ENCODE assay signal across 12 mouse cellular contexts in genomic region chr10:117791171-117791470, GRCm38 (mm10). TPM values are rescaled to one million over a fixed set of nuclear protein-coding genes. Genes with fewer than 3 reads are reported as not detected.
DNase-seq lines count a peak whose midpoint lies in the region; ATAC-seq lines count a peak whose summit lies in the region.
"Had no signal": no experiment of that assay in that cellular context is flagged by ENCODE, and none has a peak within 500 bp of the region (broad histone marks: within the 10 kb centered on the region; RNA-seq: fewer than 3 reads in every experiment).

No protein-coding gene starts in this region.

- DNase-seq in heart, postnatal 25 days (ENCODE audit: low spot score): no peak
- DNase-seq in neural tube, embryonic 11.5 days (ENCODE audit: low spot score): no peak
- DNase-seq in neural tube, embryonic 10.5 days (ENCODE audit: extremely low spot score, low spot score): no peak
- DNase-seq in limb, embryonic 10.5 days (ENCODE audit: low spot score): no peak
- no peak for DNase-seq in ovary, adult 18-20 months (ENCODE audit: low spot score)
- no peak for DNase-seq in thymus, postnatal 4 days
- DNase-seq: cerebellum, postnatal 10 days; gastrocnemius, postnatal 10 days; lung, postnatal 4 days; right cerebral cortex, postnatal 25 days had no signal

- WGBS in heart, embryonic 12.5 days: 89% methylated on average over 2 of the region's 2 CpGs
- WGBS in neural tube, embryonic 11.5 days: 97% methylated on average over 2 of the region's 2 CpGs
- WGBS in limb, embryonic 10.5 days: 91% methylated on average over 2 of the region's 2 CpGs
- WGBS in stomach, embryonic 15.5 days: 85% methylated on average over 2 of the region's 2 CpGs

- no peak overlapping the region for H3K27ac ChIP-seq in heart, embryonic 12.5 days (ENCODE audit: poor library complexity, severe bottlenecking)
- H3K27ac ChIP-seq in neural tube, embryonic 11.5 days (ENCODE audit: low read depth, low read length): no peak overlapping the region
- H3K27ac ChIP-seq in limb, embryonic 10.5 days: no peak overlapping the region
- H3K27ac ChIP-seq in stomach, embryonic 15.5 days: no peak overlapping the region

- H3K4me1 ChIP-seq in heart, embryonic 12.5 days (replicated peaks): peaks cover 20% of the 10 kb centered on the region
- peaks cover 8% of the 10 kb centered on the region; the same call in 1 of the 2 replicates for H3K4me1 ChIP-seq in neural tube, embryonic 11.5 days (ENCODE audit: control insufficient read depth, insufficient read depth, low read length)
- H3K4me1 ChIP-seq in limb, embryonic 10.5 days: peaks cover 21% of the 10 kb centered on the region
- H3K4me1 ChIP-seq in stomach, embryonic 15.5 days: peaks cover 11% of the 10 kb centered on the region

- peak overlapping the region; percentile 88 for H3K4me2 ChIP-seq in heart, embryonic 12.5 days
- peak overlapping the region; percentile 60 for H3K4me2 ChIP-seq in neural tube, embryonic 11.5 days (ENCODE audit: low read depth)
- peak overlapping the region; percentile 71 for H3K4me2 ChIP-seq in stomach, embryonic 15.5 days

- no peaks in the 10 kb centered on the region for H3K27me3 ChIP-seq in heart, embryonic 12.5 days (replicated peaks)
- H3K27me3 ChIP-seq in neural tube, embryonic 11.5 days (ENCODE audit: control insufficient read depth, insufficient read depth, low read length): no peaks in the 10 kb centered on the region
- no peaks in the 10 kb centered on the region for H3K27me3 ChIP-seq in limb, embryonic 10.5 days (ENCODE audit: low read depth, poor library complexity, severe bottlenecking)
- H3K27me3 ChIP-seq in stomach, embryonic 15.5 days (replicated peaks): no peaks in the 10 kb centered on the region

- intact Hi-C loops in heart, postnatal 25 days (cut with DNase I): loop anchor here (5.0 kb wide), 3 partner anchors 51 to 321 kb away; no protein-coding TSS in a partner anchor

- H3K4me3 ChIP-seq in heart, embryonic 12.5 days: peak overlapping the region; percentile 97
- no peak overlapping the region; the same call in 1 of the 2 replicates for H3K4me3 ChIP-seq in neural tube, embryonic 11.5 days (ENCODE audit: low read depth, low read length)
- peak overlapping the region; percentile 70 for H3K4me3 ChIP-seq in limb, embryonic 10.5 days
- peak overlapping the region; percentile 77 for H3K4me3 ChIP-seq in stomach, embryonic 15.5 days (replicated peaks)

- 0 out of 2 replicates have a peak, but pooled peaks cover under 1% of the 10 kb centered on the region for H3K9me3 ChIP-seq in heart, embryonic 12.5 days (replicated peaks)
- no peaks in the 10 kb centered on the region for H3K9me3 ChIP-seq in neural tube, embryonic 11.5 days (ENCODE audit: control insufficient read depth, low read length)
- no peaks in the 10 kb centered on the region for H3K9me3 ChIP-seq in limb, embryonic 10.5 days (replicated peaks)
- H3K9me3 ChIP-seq in stomach, embryonic 15.5 days: no peaks in the 10 kb centered on the region

- peaks cover 28% of the 10 kb centered on the region for H3K36me3 ChIP-seq in heart, embryonic 12.5 days
- peaks cover 12% of the 10 kb centered on the region for H3K36me3 ChIP-seq in neural tube, embryonic 11.5 days (ENCODE audit: control insufficient read depth, insufficient read depth, low read length)
- peaks cover 42% of the 10 kb centered on the region for H3K36me3 ChIP-seq in limb, embryonic 10.5 days
- H3K36me3 ChIP-seq in stomach, embryonic 15.5 days: peaks cover 6% of the 10 kb centered on the region

- no peak for ATAC-seq in heart, embryonic 12.5 days (ENCODE audit: insufficient number of reproducible peaks, low FRiP score)
- no peak for ATAC-seq in neural tube, embryonic 11.5 days (ENCODE audit: insufficient read depth, low FRiP score, low TSS enrichment)
- no peak for ATAC-seq in stomach, embryonic 15.5 days (ENCODE audit: insufficient read depth, low FRiP score, low read depth)

- H3K9ac ChIP-seq in heart, embryonic 12.5 days: peak overlapping the region; percentile 89
- no peak overlapping the region for H3K9ac ChIP-seq in neural tube, embryonic 11.5 days (ENCODE audit: low read length)
- no peak overlapping the region for H3K9ac ChIP-seq in stomach, embryonic 15.5 days

RNA-seq across cellular contexts. Expression of gene Nup107, which starts 1.4 kb away (rescaled TPM):
- polyA plus RNA-seq in heart, embryonic 12.5 days (2016; fragmentation: Nextera tagmentation; extraction: Ambion mirVana): 62.4 and 72.0 TPM in 2 replicates
- 1 to 10 TPM; 7.3 to 8.6 TPM for total RNA-seq in heart, postnatal 25 days (2021)
- 87.6 and 94.9 TPM in 2 replicates for polyA plus RNA-seq in neural tube, embryonic 11.5 days (2014; fragmentation: Nextera tagmentation; extraction: Ambion mirVana)
- 109 and 111 TPM in 2 replicates for polyA plus RNA-seq in limb, embryonic 10.5 days (2016; fragmentation: Nextera tagmentation; extraction: Ambion mirVana)
- 53.3 and 64.8 TPM in 2 replicates for polyA plus RNA-seq in stomach, embryonic 15.5 days (2015; fragmentation: Nextera tagmentation; extraction: Ambion mirVana)

RNA-seq across cellular contexts. Expression of gene Slc35e3, which starts 45.0 kb away (rescaled TPM):
- 13.0 and 14.5 TPM in 2 replicates for polyA plus RNA-seq in heart, embryonic 12.5 days (2016; fragmentation: Nextera tagmentation; extraction: Ambion mirVana)
- total RNA-seq in heart, postnatal 25 days (2021): 1 to 10 TPM; 7.4 to 7.5 TPM
- polyA plus RNA-seq in neural tube, embryonic 11.5 days (2014; fragmentation: Nextera tagmentation; extraction: Ambion mirVana): 20.3 and 21.2 TPM in 2 replicates
- polyA plus RNA-seq in limb, embryonic 10.5 days (2016; fragmentation: Nextera tagmentation; extraction: Ambion mirVana): 16.4 and 22.1 TPM in 2 replicates
- 14.5 and 16.5 TPM in 2 replicates for polyA plus RNA-seq in stomach, embryonic 15.5 days (2015; fragmentation: Nextera tagmentation; extraction: Ambion mirVana)

RNA-seq across cellular contexts. Expression of gene Rap1b, which starts 54.7 kb away (rescaled TPM):
- polyA plus RNA-seq in heart, embryonic 12.5 days (2016; fragmentation: Nextera tagmentation; extraction: Ambion mirVana): 131 and 132 TPM in 2 replicates
- total RNA-seq in heart, postnatal 25 days (2021): 10 to 100 TPM; 48.1 to 56.8 TPM
- 175 and 183 TPM in 2 replicates for polyA plus RNA-seq in neural tube, embryonic 11.5 days (2014; fragmentation: Nextera tagmentation; extraction: Ambion mirVana)
- polyA plus RNA-seq in limb, embryonic 10.5 days (2016; fragmentation: Nextera tagmentation; extraction: Ambion mirVana): 138 and 146 TPM in 2 replicates
- polyA plus RNA-seq in stomach, embryonic 15.5 days (2015; fragmentation: Nextera tagmentation; extraction: Ambion mirVana): 177 and 188 TPM in 2 replicates
